Comparison of ENCODE assay signal across 13 mouse cellular contexts in genomic region chr17:8647372-8647871, GRCm38 (mm10).
A peak's percentile ranks its signal among the peaks of the same experiment; 100 is the strongest.
DNase-seq lines count a peak whose midpoint lies in the region; ATAC-seq and TF ChIP-seq lines count a peak whose summit lies in the region.
"Had no signal": no experiment of that assay in that cellular context is flagged by ENCODE, and none has a peak within 500 bp of the region (broad histone marks: within the 10 kb centered on the region; RNA-seq: fewer than 3 reads in every experiment).

No protein-coding gene starts in this region.

- H3K36me3 ChIP-seq in liver, adult 2 months (ENCODE audit: control insufficient read depth, insufficient read depth, low read length): no peaks in the 10 kb centered on the region
- H3K36me3 ChIP-seq in liver, embryonic 12.5 days: no peaks in the 10 kb centered on the region
- H3K36me3 ChIP-seq in hindbrain, embryonic 14.5 days (replicated peaks; ENCODE audit: control insufficient read depth, insufficient read depth): no peaks in the 10 kb centered on the region
- H3K36me3 ChIP-seq in neural tube, embryonic 13.5 days: no peaks in the 10 kb centered on the region
- H3K36me3 ChIP-seq: embryonic facial prominence, embryonic 10.5 days had no signal

- H3K9me3 ChIP-seq in liver, embryonic 12.5 days (replicated peaks): no peaks in the 10 kb centered on the region
- no peaks in the 10 kb centered on the region for H3K9me3 ChIP-seq in hindbrain, embryonic 14.5 days (ENCODE audit: control insufficient read depth, low read length)
- no peaks in the 10 kb centered on the region; the same call in 1 of the 2 replicates for H3K9me3 ChIP-seq in neural tube, embryonic 13.5 days
- H3K9me3 ChIP-seq: embryonic facial prominence, embryonic 10.5 days had no signal

- no peaks in the 10 kb centered on the region for H3K27me3 ChIP-seq in liver, adult 2 months (ENCODE audit: control insufficient read depth, insufficient read depth, low read length)
- no peaks in the 10 kb centered on the region for H3K27me3 ChIP-seq in liver, embryonic 12.5 days (replicated peaks)
- no peaks in the 10 kb centered on the region for H3K27me3 ChIP-seq in hindbrain, embryonic 14.5 days (ENCODE audit: control insufficient read depth, insufficient read depth, low read length)
- no peaks in the 10 kb centered on the region for H3K27me3 ChIP-seq in neural tube, embryonic 13.5 days

- DNase-seq in adrenal gland, postnatal 14 days: peak; percentile 41
- no peak for DNase-seq in adrenal gland, adult 8-10 months
- peak; percentile 69 for DNase-seq in liver, adult 2 months (ENCODE audit: extremely low read depth, low read depth, low spot score)
- DNase-seq in hindbrain, embryonic 14.5 days (ENCODE audit: low spot score): peak; percentile 61
- DNase-seq in ovary, postnatal 14 days (ENCODE audit: low spot score): no peak
- no peak for DNase-seq in adipocyte (ENCODE audit: low spot score)
- DNase-seq: kidney, adult 2 months had no signal

- no peak overlapping the region for H3K4me2 ChIP-seq in liver, embryonic 12.5 days
- peak overlapping the region; percentile 15; the same call in 1 of the 2 replicates for H3K4me2 ChIP-seq in hindbrain, embryonic 14.5 days (replicated peaks)
- no peak overlapping the region for H3K4me2 ChIP-seq in neural tube, embryonic 13.5 days
- H3K4me2 ChIP-seq: heart, embryonic 11.5 days had no signal

- H3K4me1 ChIP-seq in liver, adult 2 months (ENCODE audit: control insufficient read depth, insufficient read depth, low read length): peaks cover 4% of the 10 kb centered on the region; the same call in 1 of the 2 replicates
- no peaks in the 10 kb centered on the region for H3K4me1 ChIP-seq in liver, embryonic 12.5 days
- peaks cover 12% of the 10 kb centered on the region; the same call in 1 of the 2 replicates for H3K4me1 ChIP-seq in hindbrain, embryonic 14.5 days (replicated peaks; ENCODE audit: control insufficient read depth, insufficient read depth, low read length)
- peaks cover 11% of the 10 kb centered on the region for H3K4me1 ChIP-seq in neural tube, embryonic 13.5 days (replicated peaks)
- H3K4me1 ChIP-seq: embryonic facial prominence, embryonic 10.5 days; megakaryocyte, embryonic 14.5 days had no signal

- H3K9ac ChIP-seq in liver, adult 2 months (ENCODE audit: low read depth, low read length): no peak overlapping the region
- H3K9ac ChIP-seq in liver, embryonic 12.5 days: no peak overlapping the region
- peak overlapping the region; percentile 35; the same call in 1 of the 2 replicates for H3K9ac ChIP-seq in hindbrain, embryonic 14.5 days
- H3K9ac ChIP-seq in neural tube, embryonic 13.5 days: no peak overlapping the region
- H3K9ac ChIP-seq: liver, embryonic 14.5 days had no signal

- H3K27ac ChIP-seq in liver, adult 2 months (replicated peaks; ENCODE audit: insufficient read depth, low read depth, low read length): no peak overlapping the region
- H3K27ac ChIP-seq in liver, embryonic 12.5 days: no peak overlapping the region
- peak overlapping the region; percentile 75 for H3K27ac ChIP-seq in hindbrain, embryonic 14.5 days
- no peak overlapping the region for H3K27ac ChIP-seq in neural tube, embryonic 13.5 days (replicated peaks)
- H3K27ac ChIP-seq: embryonic facial prominence, embryonic 10.5 days; liver, embryonic 14.5 days had no signal

- no peak for TF ChIP-seq CTCF in liver, adult 2 months (IDR thresholded peaks at IDR 0.05; ENCODE audit: low read depth, low read length)

- no peak for ATAC-seq in liver, embryonic 12.5 days
- peak; percentile 80; the same call in 1 of the 2 replicates for ATAC-seq in hindbrain, embryonic 14.5 days (ENCODE audit: low FRiP score)
- 0 out of 2 replicates have a peak, but pooled peaks have one; percentile 47 for ATAC-seq in neural tube, embryonic 13.5 days (ENCODE audit: low read depth)

- no peak for TF ChIP-seq POLR2A in liver, adult 2 months (IDR thresholded peaks at IDR 0.05; ENCODE audit: extremely low read depth, insufficient read depth, low read length)

- no peak overlapping the region for H3K4me3 ChIP-seq in liver, adult 2 months (ENCODE audit: insufficient read depth, low read depth, low read length)
- no peak overlapping the region for H3K4me3 ChIP-seq in liver, embryonic 12.5 days
- H3K4me3 ChIP-seq in hindbrain, embryonic 14.5 days (replicated peaks; ENCODE audit: low read length): no peak overlapping the region
- H3K4me3 ChIP-seq in neural tube, embryonic 13.5 days: no peak overlapping the region
- H3K4me3 ChIP-seq: embryonic facial prominence, embryonic 10.5 days; megakaryocyte, embryonic 14.5 days had no signal

- 36% methylated on average over 8 of the region's 8 CpGs for WGBS in liver, adult 2 months
- 58% methylated on average over 8 of the region's 8 CpGs for WGBS in liver, embryonic 12.5 days (ENCODE audit: insufficient replicate concordance)
- 13% methylated on average over 8 of the region's 8 CpGs for WGBS in hindbrain, embryonic 14.5 days
- 21% methylated on average over 8 of the region's 8 CpGs for WGBS in neural tube, embryonic 13.5 days

- H3K79me2 ChIP-seq in liver, adult 2 months (ENCODE audit: control insufficient read depth, insufficient read depth, low read length): no peaks in the 10 kb centered on the region

Comparison
In these comparisons a context has a peak if more than half of its experiments do, and no peak if none do; other contexts are left out.
1. DNase-seq: peak in adrenal gland, postnatal 14 days (single experiment), liver, adult 2 months (single experiment) and hindbrain, embryonic 14.5 days (single experiment); none in adrenal gland, adult 8-10 months (single experiment), ovary, postnatal 14 days (single experiment) and adipocyte (single experiment).